Mouse (Mus musculus): ENCODE results near the gene Cdc14a. TPM values are rescaled to one million over a fixed set of nuclear protein-coding genes. Genes with fewer than 3 reads are reported as not detected.

The Cdc14a gene
- polyA plus RNA-seq, 1 experiment from 2014 or later = 4.0 TPM

GRCm38 (mm10) chr3:116401436-116401835, 22.4 kb downstream of the Cdc14a start:
- Histone ChIP-seq H3K9me3 (replicated peaks; ENCODE audit: control insufficient read depth, low read length, poor library complexity, severe bottlenecking) (no peaks in the 10 kb centered on the region), H3K9ac (ENCODE audit: low read depth, low read length) (no peak overlapping the region), H3K4me2 (ENCODE audit: low read length) (no peak overlapping the region), H3K4me3 (ENCODE audit: low read depth, low read length) (no peak overlapping the region), H3K27ac (ENCODE audit: low read length) (no peak overlapping the region), H3K4me1 (ENCODE audit: control insufficient read depth, insufficient read depth, low read length) (peaks cover 14% of the 10 kb centered on the region), H3K27me3 (ENCODE audit: control insufficient read depth, insufficient read depth, low read depth, low read length) (no peaks in the 10 kb centered on the region), H3K36me3 (ENCODE audit: control insufficient read depth, insufficient read depth, low read length) (no peaks in the 10 kb centered on the region)
- ATAC-seq = no peak
- WGBS = 80% methylated on average over 11 of the region's 11 CpGs

GRCm38 (mm10) chr3:116399349-116400090, 24.3 kb downstream of the Cdc14a start:
- WGBS = 52% methylated on average over 22 of the region's 22 CpGs
- H3K9me3 ChIP-seq (replicated peaks; ENCODE audit: control insufficient read depth, low read length, poor library complexity, severe bottlenecking) = no peaks in the 10 kb centered on the region
- peak overlapping the region; percentile 14; the same call in 1 of the 2 replicates for H3K9ac ChIP-seq (ENCODE audit: low read depth, low read length)

DNA sequence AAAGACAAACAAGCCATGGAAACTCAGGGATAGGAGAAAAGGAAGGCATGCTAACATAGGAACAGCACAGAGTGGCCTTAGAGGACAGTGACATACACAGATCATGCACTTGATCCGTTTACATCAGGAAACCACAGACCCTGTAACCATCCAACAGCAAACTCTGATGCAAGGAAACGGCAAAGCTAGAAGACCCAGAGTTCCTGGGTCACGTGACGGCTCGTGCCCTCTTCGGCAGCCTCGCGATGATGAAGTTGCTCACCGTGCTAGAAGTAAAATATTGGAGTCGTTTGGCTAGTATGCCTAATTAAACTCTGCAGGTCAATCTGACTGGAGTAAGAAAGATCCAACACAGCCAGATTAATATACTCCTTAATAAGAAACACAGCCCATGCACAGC, 25.3 kb downstream of the Cdc14a start:
- no peak overlapping the region for H3K27ac ChIP-seq (ENCODE audit: low read length)
- H3K4me3 ChIP-seq (ENCODE audit: low read depth, low read length) = no peak overlapping the region
- 77% methylated on average over 10 of the region's 10 CpGs for WGBS
- no peak overlapping the region for H3K9ac ChIP-seq (ENCODE audit: low read depth, low read length)
- H3K36me3 ChIP-seq (ENCODE audit: control insufficient read depth, insufficient read depth, low read length) = no peaks in the 10 kb centered on the region
- ATAC-seq = no peak
- no peak overlapping the region for H3K4me2 ChIP-seq (ENCODE audit: low read length)
- H3K27me3 ChIP-seq (ENCODE audit: control insufficient read depth, insufficient read depth, low read depth, low read length) = no peaks in the 10 kb centered on the region
- peaks cover 14% of the 10 kb centered on the region for H3K4me1 ChIP-seq (ENCODE audit: control insufficient read depth, insufficient read depth, low read length)
- H3K9me3 ChIP-seq (replicated peaks; ENCODE audit: control insufficient read depth, low read length, poor library complexity, severe bottlenecking) = no peaks in the 10 kb centered on the region

More at GRCm38 (mm10) chr3:116399349-116400090, 24.3 kb downstream of the Cdc14a start:
- Histone ChIP-seq H3K4me3 (ENCODE audit: low read depth, low read length) (peak overlapping the region; percentile 24; the same call in 1 of the 2 replicates), H3K4me1 (ENCODE audit: control insufficient read depth, insufficient read depth, low read length) (peaks cover 14% of the 10 kb centered on the region), H3K36me3 (ENCODE audit: control insufficient read depth, insufficient read depth, low read length) (no peaks in the 10 kb centered on the region), H3K4me2 (ENCODE audit: low read length) (peak overlapping the region; percentile 42), H3K27ac (ENCODE audit: low read length) (peak overlapping the region; percentile 53), H3K27me3 (ENCODE audit: control insufficient read depth, insufficient read depth, low read depth, low read length) (no peaks in the 10 kb centered on the region)
- ATAC-seq = no peak

- no peak overlapping the region for H3K4me2 ChIP-seq (ENCODE audit: low read length)
- ATAC-seq = no peak
- 52% methylated on average over 7 of the region's 7 CpGs for WGBS
Observed at GRCm38 (mm10) chr3:116397976-116398375, 25.9 kb downstream of the Cdc14a start.

DNA sequence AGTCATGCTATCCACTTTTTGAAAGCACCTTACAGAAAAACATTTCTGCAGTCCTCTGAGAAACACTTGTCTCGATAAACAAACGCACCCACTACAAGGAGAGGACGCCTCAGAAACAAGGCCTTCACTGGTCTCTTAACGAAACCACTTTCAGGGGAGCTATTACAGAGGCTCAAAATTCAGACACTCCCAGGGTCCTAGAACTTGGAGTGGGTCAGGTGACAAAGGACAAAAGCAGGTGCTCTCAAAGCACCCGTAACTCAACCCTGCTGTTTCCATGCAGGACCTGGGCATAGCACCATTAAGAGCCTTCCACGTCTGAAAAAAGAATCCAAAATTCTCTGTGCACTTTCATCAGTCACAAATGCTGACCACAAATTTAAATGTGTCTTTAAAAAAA, 26.5 kb downstream of the Cdc14a start:
- Histone ChIP-seq H3K4me2 (ENCODE audit: low read length) (no peak overlapping the region), H3K36me3 (ENCODE audit: control insufficient read depth, insufficient read depth, low read length) (no peaks in the 10 kb centered on the region), H3K27me3 (ENCODE audit: control insufficient read depth, insufficient read depth, low read depth, low read length) (no peaks in the 10 kb centered on the region), H3K4me3 (ENCODE audit: low read depth, low read length) (no peak overlapping the region), H3K4me1 (ENCODE audit: control insufficient read depth, insufficient read depth, low read length) (peaks cover 14% of the 10 kb centered on the region), H3K27ac (ENCODE audit: low read length) (no peak overlapping the region), H3K9ac (ENCODE audit: low read depth, low read length) (no peak overlapping the region), H3K9me3 (replicated peaks; ENCODE audit: control insufficient read depth, low read length, poor library complexity, severe bottlenecking) (no peaks in the 10 kb centered on the region)
- WGBS = 86% methylated on average over 6 of the region's 6 CpGs
- no peak for ATAC-seq

More at GRCm38 (mm10) chr3:116397976-116398375, 25.9 kb downstream of the Cdc14a start:
- H3K4me1 ChIP-seq (ENCODE audit: control insufficient read depth, insufficient read depth, low read length) = peaks cover 14% of the 10 kb centered on the region
- H3K4me3 ChIP-seq (ENCODE audit: low read depth, low read length) = no peak overlapping the region
- H3K36me3 ChIP-seq (ENCODE audit: control insufficient read depth, insufficient read depth, low read length) = no peaks in the 10 kb centered on the region
- H3K27me3 ChIP-seq (ENCODE audit: control insufficient read depth, insufficient read depth, low read depth, low read length) = no peaks in the 10 kb centered on the region
- H3K27ac ChIP-seq (ENCODE audit: low read length) = no peak overlapping the region
- no peaks in the 10 kb centered on the region for H3K9me3 ChIP-seq (replicated peaks; ENCODE audit: control insufficient read depth, low read length, poor library complexity, severe bottlenecking)
- H3K9ac ChIP-seq (ENCODE audit: low read depth, low read length) = no peak overlapping the region

- ATAC-seq = no peak
- peaks cover 14% of the 10 kb centered on the region for H3K4me1 ChIP-seq (ENCODE audit: control insufficient read depth, insufficient read depth, low read length)
- no peaks in the 10 kb centered on the region for H3K9me3 ChIP-seq (replicated peaks; ENCODE audit: control insufficient read depth, low read length, poor library complexity, severe bottlenecking)
- no peak overlapping the region for H3K27ac ChIP-seq (ENCODE audit: low read length)
- no peak overlapping the region for H3K4me3 ChIP-seq (ENCODE audit: low read depth, low read length)
- WGBS = 88% methylated on average over 3 of the region's 3 CpGs
- H3K4me2 ChIP-seq (ENCODE audit: low read length) = no peak overlapping the region
- H3K27me3 ChIP-seq (ENCODE audit: control insufficient read depth, insufficient read depth, low read depth, low read length) = no peaks in the 10 kb centered on the region
- H3K36me3 ChIP-seq (ENCODE audit: control insufficient read depth, insufficient read depth, low read length) = no peaks in the 10 kb centered on the region
- H3K9ac ChIP-seq (ENCODE audit: low read depth, low read length) = no peak overlapping the region
Observed at GRCm38 (mm10) chr3:116396571-116396970, 27.3 kb downstream of the Cdc14a start.

GRCm38 (mm10) chr3:116394885-116395390, 28.9 kb downstream of the Cdc14a start:
- no peak overlapping the region for H3K4me2 ChIP-seq (ENCODE audit: low read length)
- peaks cover 11% of the 10 kb centered on the region for H3K4me1 ChIP-seq (ENCODE audit: control insufficient read depth, insufficient read depth, low read length)
- H3K27me3 ChIP-seq (ENCODE audit: control insufficient read depth, insufficient read depth, low read depth, low read length) = no peaks in the 10 kb centered on the region
- no peaks in the 10 kb centered on the region for H3K9me3 ChIP-seq (replicated peaks; ENCODE audit: control insufficient read depth, low read length, poor library complexity, severe bottlenecking)
- H3K27ac ChIP-seq (ENCODE audit: low read length) = no peak overlapping the region
- no peaks in the 10 kb centered on the region for H3K36me3 ChIP-seq (ENCODE audit: control insufficient read depth, insufficient read depth, low read length)
- H3K9ac ChIP-seq (ENCODE audit: low read depth, low read length) = no peak overlapping the region
- WGBS = 87% methylated on average over 5 of the region's 5 CpGs
- no peak overlapping the region for H3K4me3 ChIP-seq (ENCODE audit: low read depth, low read length)
- no peak for ATAC-seq

- no peak overlapping the region for H3K9ac ChIP-seq (ENCODE audit: low read depth, low read length)
- H3K27me3 ChIP-seq (ENCODE audit: control insufficient read depth, insufficient read depth, low read depth, low read length) = no peaks in the 10 kb centered on the region
- ATAC-seq = no peak
- H3K4me1 ChIP-seq (ENCODE audit: control insufficient read depth, insufficient read depth, low read length) = no peaks in the 10 kb centered on the region
- WGBS = 85% methylated on average over 10 of the region's 10 CpGs
- H3K4me3 ChIP-seq (ENCODE audit: low read depth, low read length) = no peak overlapping the region
- no peaks in the 10 kb centered on the region for H3K36me3 ChIP-seq (ENCODE audit: control insufficient read depth, insufficient read depth, low read length)
- H3K9me3 ChIP-seq (replicated peaks; ENCODE audit: control insufficient read depth, low read length, poor library complexity, severe bottlenecking) = no peaks in the 10 kb centered on the region
- H3K27ac ChIP-seq (ENCODE audit: low read length) = no peak overlapping the region
- no peak overlapping the region for H3K4me2 ChIP-seq (ENCODE audit: low read length)
Observed at GRCm38 (mm10) chr3:116391399-116391798, 32.4 kb downstream of the Cdc14a start.
